Mouse (Mus musculus) ES-Bruce4 (cell line): ENCODE data around the gene Hoxa13.

Experiments used
- CTCF ChIP-seq: IDR thresholded peaks from one replicate; pipeline ENCODE4 v1.8.1; 2011; ENCODE audit warnings: low read depth, low read length
- EP300 ChIP-seq: IDR thresholded peaks from 2 replicates; pipeline ENCODE4 v1.6.1; 2011; ENCODE audit warnings: low read depth, low read length; ENCODE audit not compliant: insufficient read depth
- POLR2A ChIP-seq: IDR thresholded peaks from one replicate; pipeline ENCODE4 v1.8.1; 2011; ENCODE audit warnings: low read length; ENCODE audit not compliant: insufficient read depth

DNA sequence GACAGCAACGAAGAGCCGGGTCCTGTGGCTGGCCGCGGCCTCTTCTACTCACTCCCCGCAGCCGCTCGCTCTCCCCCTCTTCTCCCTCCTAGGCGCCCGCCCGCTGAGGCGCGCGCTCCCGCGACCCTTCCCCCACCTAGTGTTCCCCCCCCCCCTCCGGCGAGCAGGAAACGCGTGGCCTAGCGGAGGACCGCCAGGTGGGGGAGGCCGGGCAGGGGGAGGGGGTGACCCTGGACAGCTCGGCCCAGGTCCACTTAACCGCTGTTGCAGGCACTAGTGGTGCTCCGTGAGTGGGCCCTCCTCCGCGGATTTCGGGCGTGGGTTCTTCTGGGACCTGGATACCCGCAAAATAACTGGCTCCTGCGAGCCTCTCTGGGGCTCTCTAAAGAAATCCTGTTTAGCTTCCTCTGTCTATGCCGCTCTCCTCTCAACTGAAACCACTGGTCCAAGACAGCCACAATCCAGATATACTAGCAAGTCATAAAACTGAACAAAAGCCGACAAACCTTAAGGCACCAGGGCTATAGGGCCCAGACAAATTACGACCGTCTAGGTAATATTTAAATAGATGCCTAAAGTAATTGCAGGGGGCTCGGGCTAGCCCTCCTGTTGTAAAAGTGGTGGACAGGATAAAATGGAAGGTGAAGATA lies 30.0 kb downstream of the Hoxa13 start, which contains the start of gene Hoxa9:
- TF ChIP-seq CTCF: no peak
- no peak for TF ChIP-seq POLR2A
- no peak for TF ChIP-seq EP300
